Mouse (Mus musculus) inflammation-experienced regulatory T-cells (primary cell): ENCODE data around the gene Veph1. TPM values are rescaled to one million over a fixed set of nuclear protein-coding genes. Genes with fewer than 3 reads are reported as not detected.

Experiments
- polyA plus RNA-seq, 2 experiments: library from polyadenylated mRNA; unstranded; fragments of 100-300 nt; shearing (Covaris generic); gene quantifications; one replicate each; pipeline ENCODE4 v1.2.1; 2017

Gene Veph1
- under 1 TPM; 0.05 to 0.36 TPM for polyA plus RNA-seq

DNA sequence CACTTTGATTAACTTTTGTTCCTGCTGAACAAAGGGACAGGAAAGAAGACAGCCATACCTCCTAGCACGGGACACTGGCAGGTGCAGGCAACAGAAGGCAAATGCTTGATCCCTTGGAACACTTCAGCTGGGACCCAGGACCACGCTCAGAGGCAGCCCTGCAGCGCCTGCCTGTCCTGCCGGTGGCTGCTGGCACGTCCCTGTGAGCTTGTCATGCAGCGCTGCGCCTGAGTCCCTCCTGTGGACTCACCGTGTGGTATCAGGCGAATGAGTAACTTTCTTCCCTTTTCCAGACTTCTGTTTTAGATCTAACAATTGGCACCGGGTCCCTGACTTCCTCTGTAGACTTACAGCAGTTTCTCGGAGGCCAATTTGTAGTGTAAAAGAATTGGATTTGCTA lies at the start of gene Veph1:
Veph1 (minus strand) TSS at position 293 of the 400 bp plus-strand sequence.

DNA sequence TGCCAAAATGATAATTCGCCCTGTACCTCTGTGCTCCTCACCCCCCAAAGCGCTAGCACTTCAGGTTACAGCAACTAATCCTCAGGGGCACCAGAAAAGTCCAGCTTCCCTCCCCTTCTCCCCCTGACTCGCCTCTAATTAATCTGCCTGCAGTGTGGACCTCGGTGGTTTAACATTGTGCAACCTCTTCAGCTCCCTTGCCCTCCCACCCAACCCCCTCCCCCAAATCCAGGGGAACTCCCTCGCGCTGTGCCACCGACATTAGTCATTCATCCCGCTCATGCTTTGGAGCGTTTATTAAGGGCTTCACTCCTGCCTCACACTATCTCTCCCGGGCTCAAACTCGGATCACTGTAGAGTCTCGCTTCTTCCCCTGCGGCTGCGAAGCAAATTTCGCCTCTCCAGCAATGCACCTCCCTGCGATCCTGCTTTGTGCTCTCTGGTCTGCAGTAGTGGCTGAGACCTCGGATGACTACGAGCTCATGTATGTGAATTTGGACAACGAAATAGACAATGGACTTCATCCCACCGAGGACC lies 76.9 kb downstream of the Veph1 start, which contains the start of gene Ptx3:
Ptx3 (plus strand) TSS at position 256 of the 537 bp plus-strand sequence.

Other genes with a start within 250 kb of the Veph1 start
- gene Ptx3, start 76.9 kb downstream of the Veph1 start, polyA plus RNA-seq: not detected